Mouse (Mus musculus) midbrain, embryonic 16.5 days (tissue): Measurements from ENCODE around the gene Gm42742. TPM values are rescaled to one million over a fixed set of nuclear protein-coding genes. Genes with fewer than 3 reads are reported as not detected.

Source experiments
- ATAC-seq: fragments of 200-750 bp; cut with Nextera tagmentation; 2 replicates; pipeline ENCODE4 v1.8.0; 2017; ENCODE audit warnings: moderate TSS enrichment
- H3K27ac ChIP-seq: fragments of 300-500 bp; sonication (generic); 2 replicates; pipeline ENCODE4 v1.5.1; 2014; ENCODE audit warnings: mild to moderate bottlenecking, low read length, mixed read lengths
- H3K27me3 ChIP-seq: fragments of 300-500 bp; sonication (generic); 2 replicates; pipeline ENCODE4 v1.6.1; 2014; ENCODE audit warnings: low read depth, low read length, mixed read lengths; ENCODE audit not compliant: control insufficient read depth, insufficient read depth
- H3K36me3 ChIP-seq: fragments of 300-500 bp; sonication (generic); 2 replicates; pipeline ENCODE4 v1.6.1; 2014; ENCODE audit warnings: mild to moderate bottlenecking, low read length, moderate library complexity, mixed read lengths; ENCODE audit not compliant: control insufficient read depth, insufficient read depth
- H3K4me1 ChIP-seq: fragments of 300-500 bp; sonication (generic); 2 replicates; pipeline ENCODE4 v1.6.1; 2014; ENCODE audit warnings: mild to moderate bottlenecking, low read length, mixed read lengths; ENCODE audit not compliant: control insufficient read depth, insufficient read depth
- H3K4me2 ChIP-seq: fragments of 300-500 bp; sonication (generic); 2 replicates; pipeline ENCODE4 v1.6.1; 2014; ENCODE audit warnings: mild to moderate bottlenecking, low read length, mixed read lengths
- H3K4me3 ChIP-seq: fragments of 300-500 bp; sonication (generic); 2 replicates; pipeline ENCODE4 v1.5.1; 2014; ENCODE audit warnings: low read depth, mild to moderate bottlenecking, low read length, moderate library complexity, mixed read lengths
- H3K9ac ChIP-seq: fragments of 300-500 bp; sonication (generic); 2 replicates; pipeline ENCODE4 v1.6.1; 2014; ENCODE audit warnings: low read depth, low read length, mixed read lengths
- H3K9me3 ChIP-seq: fragments of 300-500 bp; sonication (generic); replicated peaks from 2 replicates; pipeline ENCODE4 v1.6.1; 2014; ENCODE audit warnings: mild to moderate bottlenecking, low read length, mixed read lengths; ENCODE audit not compliant: control insufficient read depth, poor library complexity, severe bottlenecking
- WGBS: fragments of 180-500 bp; shearing (Covaris S2); extraction: QIAGEN DNeasy Blood & Tissue Kit; methylation state at CpG from one replicate; pipeline ENCODE4 v1.1.7; 2014; 5-methylcytosine and 5-hydroxymethylcytosine counted together
- polyA plus RNA-seq: library from polyadenylated mRNA; unstranded; fragments of >200 nt; fragmentation: Nextera tagmentation; extraction: Ambion mirVana; gene quantifications from 2 replicates; pipeline ENCODE4 v1.2.1, GENCODE M21; 2015

The Gm42742 gene
- polyA plus RNA-seq, 1 experiment from 2014 or later: 61.5 TPM

GRCm38 (mm10) chr7:127022528-127023271 lies 1.8 kb upstream of the Gm42742 start:
- peaks cover 10% of the 10 kb centered on the region for H3K36me3 ChIP-seq
- WGBS: 92% methylated on average over 6 of the region's 7 CpGs
- ATAC-seq: no peak
- H3K4me3 ChIP-seq: no peak overlapping the region
- H3K27ac ChIP-seq: no peak overlapping the region; the same call in 1 of the 2 replicates
- H3K9me3 ChIP-seq: no peaks in the 10 kb centered on the region
- no peaks in the 10 kb centered on the region for H3K27me3 ChIP-seq
- peak overlapping the region; percentile 97 for H3K4me2 ChIP-seq
- no peak overlapping the region; the same call in 1 of the 2 replicates for H3K9ac ChIP-seq
- peaks cover 65% of the 10 kb centered on the region for H3K4me1 ChIP-seq

GRCm38 (mm10) chr7:127021563-127022527 lies 948 bp upstream of the Gm42742 start:
- Histone ChIP-seq H3K9me3 (no peaks in the 10 kb centered on the region), H3K9ac (peak overlapping the region; percentile 84), H3K27me3 (no peaks in the 10 kb centered on the region), H3K4me1 (peaks cover 69% of the 10 kb centered on the region), H3K36me3 (peaks cover 10% of the 10 kb centered on the region), H3K4me2 (peak overlapping the region; percentile 87), H3K4me3 (peak overlapping the region; percentile 53), H3K27ac (peak overlapping the region; percentile 89)
- no peak for ATAC-seq
- 44% methylated on average over 5 of the region's 5 CpGs for WGBS

GRCm38 (mm10) chr7:127020491-127020890 lies 406 bp downstream of the Gm42742 start:
- Histone ChIP-seq H3K9me3 (no peaks in the 10 kb centered on the region), H3K36me3 (peaks cover 11% of the 10 kb centered on the region), H3K9ac (peak overlapping the region; percentile 84), H3K4me2 (peak overlapping the region; percentile 87), H3K4me3 (peak overlapping the region; percentile 53), H3K27me3 (no peaks in the 10 kb centered on the region), H3K27ac (peak overlapping the region; percentile 89), H3K4me1 (peaks cover 75% of the 10 kb centered on the region)
- ATAC-seq: no peak
- WGBS: 18% methylated on average over 5 of the region's 5 CpGs

GRCm38 (mm10) chr7:127020031-127020430 lies 866 bp downstream of the Gm42742 start:
- WGBS: 57% methylated on average over 3 of the region's 3 CpGs
- Histone ChIP-seq H3K4me3 (peak overlapping the region; percentile 53), H3K4me2 (peak overlapping the region; percentile 87), H3K9me3 (no peaks in the 10 kb centered on the region), H3K36me3 (peaks cover 16% of the 10 kb centered on the region), H3K27me3 (no peaks in the 10 kb centered on the region), H3K9ac (peak overlapping the region; percentile 84), H3K4me1 (peaks cover 79% of the 10 kb centered on the region), H3K27ac (peak overlapping the region; percentile 89)
- ATAC-seq: no peak

GRCm38 (mm10) chr7:127019306-127019960 lies 1.5 kb downstream of the Gm42742 start:
- WGBS: 74% methylated on average over 14 of the region's 14 CpGs
- H3K27ac ChIP-seq: no peak overlapping the region
- peaks cover 75% of the 10 kb centered on the region for H3K4me1 ChIP-seq
- peak overlapping the region; percentile 84 for H3K9ac ChIP-seq
- H3K9me3 ChIP-seq: no peaks in the 10 kb centered on the region
- peaks cover 16% of the 10 kb centered on the region for H3K36me3 ChIP-seq
- no peaks in the 10 kb centered on the region for H3K27me3 ChIP-seq
- H3K4me3 ChIP-seq: peak overlapping the region; percentile 53; the same call in 1 of the 2 replicates
- peak overlapping the region; percentile 87 for H3K4me2 ChIP-seq
- ATAC-seq: no peak

GRCm38 (mm10) chr7:127018416-127019305 lies 2.2 kb downstream of the Gm42742 start:
- ATAC-seq: no peak
- WGBS: 88% methylated on average over 15 of the region's 15 CpGs
- Histone ChIP-seq H3K27ac (no peak overlapping the region), H3K27me3 (no peaks in the 10 kb centered on the region), H3K4me3 (no peak overlapping the region), H3K4me2 (peak overlapping the region; percentile 13; the same call in 1 of the 2 replicates), H3K9me3 (no peaks in the 10 kb centered on the region), H3K9ac (peak overlapping the region; percentile 33), H3K4me1 (peaks cover 69% of the 10 kb centered on the region), H3K36me3 (peaks cover 16% of the 10 kb centered on the region)

- Histone ChIP-seq H3K9me3 (no peaks in the 10 kb centered on the region), H3K4me1 (peaks cover 62% of the 10 kb centered on the region), H3K4me3 (no peak overlapping the region), H3K27me3 (no peaks in the 10 kb centered on the region), H3K36me3 (peaks cover 10% of the 10 kb centered on the region), H3K4me2 (peak overlapping the region; percentile 13; the same call in 1 of the 2 replicates), H3K27ac (peak overlapping the region; percentile 36), H3K9ac (0 out of 2 replicates have a peak overlapping the region, but pooled peaks have one; percentile 17)
- 54% methylated on average over 6 of the region's 6 CpGs for WGBS
- no peak for ATAC-seq
Measured at GRCm38 (mm10) chr7:127017950-127018345, 2.9 kb downstream of the Gm42742 start.
